Mouse (Mus musculus): ENCODE measurements at regions not wholly inside any gene's neighbourhood (a gene's known extent, or its start where the extent isn't known, plus 50 kb on each side); places are given as distances from the start of the nearest gene placed in this dataset.

- DNase-seq (ENCODE audit: low spot score in 2 of 2): no peak
These were observed 818.7 kb downstream of the Tlr4 start for GRCm38 (mm10) chr4:67646090-67646489.

DNA sequence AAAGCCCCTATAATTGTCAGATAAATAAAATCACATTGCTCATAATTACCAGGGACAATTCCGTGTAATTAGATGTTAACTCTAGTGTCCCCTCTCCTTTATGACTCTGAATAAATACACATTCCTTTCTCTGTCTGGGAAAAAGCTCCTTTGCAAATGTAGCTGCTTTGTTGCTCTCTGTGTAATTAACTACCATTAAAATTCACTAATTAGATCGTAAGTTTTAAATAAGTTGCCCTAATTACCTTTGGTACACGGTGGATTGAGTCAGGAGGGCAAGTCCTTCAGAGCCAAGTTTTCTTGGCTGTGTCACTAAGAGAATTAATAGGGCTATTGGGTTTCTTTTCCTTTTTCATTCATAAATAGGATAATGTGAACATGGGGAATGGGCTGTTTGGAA is 834.7 kb downstream of the Tlr4 start:
- no peak for DNase-seq (ENCODE audit: low spot score in 2 of 2)

- DNase-seq (ENCODE audit: low spot score in 2 of 2): no peak
These were observed 846.6 kb downstream of the Tlr4 start for GRCm38 (mm10) chr4:67673961-67674360.

GRCm38 (mm10) chr4:67677589-67677988 is 850.2 kb downstream of the Tlr4 start:
- no peak for DNase-seq (ENCODE audit: low spot score in 2 of 2)

GRCm38 (mm10) chr4:67698438-67698837 is 871.1 kb downstream of the Tlr4 start:
- DNase-seq (ENCODE audit: low spot score in 2 of 2): no peak

Small RNA genes in the stretch of these regions (microRNA-seq; reads per million reads assigned to microRNA genes)
- gene Gm44497: 0 reads per million in 2 experiments
